Mouse (Mus musculus): ENCODE measurements around the gene Gm17651. TPM values are rescaled to one million over a fixed set of nuclear protein-coding genes. Genes with fewer than 3 reads are reported as not detected.

Gm17651 gene
- total RNA-seq (2021), result not detected
- long read RNA-seq, experiment 1, result 0 reads
- long read RNA-seq, experiment 2, result 0 reads

GRCm38 (mm10) chr3:97674644-97675110 lies at the start of gene Gm17651:
Gm17651 (minus strand) TSS chr3:97674694.
- intact Hi-C loops (cut with DNase I; ENCODE audit: low total_unique reads), result no loop called here

GRCm38 (mm10) chr3:97719116-97719515 lies 44.6 kb upstream of the Gm17651 start:
- no peak for DNase-seq
- intact Hi-C loops (cut with DNase I; ENCODE audit: low total_unique reads), result no loop called here

More at GRCm38 (mm10) chr3:97674644-97675110, at the start of gene Gm17651:
- DNase-seq, result no peak

DNA sequence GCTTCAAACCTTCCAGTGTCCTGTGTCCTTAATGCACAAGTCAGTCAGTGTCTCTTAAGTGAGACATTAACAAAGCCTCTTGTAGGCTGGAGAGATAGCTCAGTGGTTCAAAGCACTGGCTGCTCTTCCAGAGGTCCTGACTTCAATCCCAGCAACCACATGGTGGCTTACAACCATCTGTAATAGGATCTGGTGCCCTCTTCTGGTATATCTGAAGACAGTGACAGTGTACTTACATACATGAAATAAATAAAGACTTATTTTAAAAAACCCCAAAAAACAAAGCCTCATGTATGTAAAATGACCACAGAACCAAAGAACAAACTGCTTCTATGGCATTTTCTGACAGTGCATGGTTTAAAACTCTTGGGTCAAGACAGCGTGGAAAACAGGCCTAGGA lies 41.4 kb upstream of the Gm17651 start:
- intact Hi-C loops (cut with DNase I; ENCODE audit: low total_unique reads), result no loop called here
- no peak for DNase-seq

DNA sequence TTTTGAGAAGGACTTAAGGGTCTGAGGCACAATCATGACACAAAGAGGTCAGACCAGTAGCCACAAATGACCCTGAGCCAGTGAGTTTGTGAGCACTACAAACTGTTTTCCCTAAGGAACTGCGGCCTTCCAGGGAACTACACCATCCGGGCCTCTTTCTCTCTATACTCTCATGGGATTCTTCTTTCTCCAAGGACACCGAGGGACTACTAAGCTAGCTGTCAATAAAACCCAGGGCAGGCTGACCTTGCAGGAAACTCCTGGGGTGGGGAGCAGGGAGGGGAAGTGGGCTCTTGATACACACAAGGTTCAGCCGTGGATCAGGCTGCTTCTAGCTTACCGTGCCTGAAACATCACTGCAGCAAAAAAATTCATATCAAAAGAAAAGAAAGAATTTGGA lies 36.4 kb upstream of the Gm17651 start:
- intact Hi-C loops (cut with DNase I; ENCODE audit: low total_unique reads), result no loop called here
- DNase-seq, result no peak

GRCm38 (mm10) chr3:97710134-97710533 lies 35.6 kb upstream of the Gm17651 start:
- DNase-seq, result no peak
- intact Hi-C loops (cut with DNase I; ENCODE audit: low total_unique reads), result no loop called here

DNA sequence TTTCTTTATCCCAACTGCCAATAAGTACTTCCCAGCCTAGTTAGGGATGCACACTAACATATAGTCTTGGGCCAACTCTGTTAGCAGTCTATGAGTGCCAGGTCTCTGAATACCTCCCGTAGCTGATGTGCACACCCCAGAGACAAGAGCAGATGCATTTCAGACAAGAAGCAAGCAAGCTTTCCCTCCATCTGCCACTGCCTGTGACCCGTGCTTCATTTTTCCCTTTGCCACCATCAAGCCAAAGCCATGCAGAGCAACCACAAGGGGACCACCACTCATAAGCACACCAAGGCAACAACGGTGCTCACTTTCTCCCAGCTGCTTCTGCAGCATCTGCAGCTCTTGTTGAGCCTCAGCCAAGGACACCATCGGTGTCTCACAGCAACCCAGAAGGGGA lies 32.1 kb upstream of the Gm17651 start:
- no peak for DNase-seq
- intact Hi-C loops (cut with DNase I; ENCODE audit: low total_unique reads), result no loop called here

DNA sequence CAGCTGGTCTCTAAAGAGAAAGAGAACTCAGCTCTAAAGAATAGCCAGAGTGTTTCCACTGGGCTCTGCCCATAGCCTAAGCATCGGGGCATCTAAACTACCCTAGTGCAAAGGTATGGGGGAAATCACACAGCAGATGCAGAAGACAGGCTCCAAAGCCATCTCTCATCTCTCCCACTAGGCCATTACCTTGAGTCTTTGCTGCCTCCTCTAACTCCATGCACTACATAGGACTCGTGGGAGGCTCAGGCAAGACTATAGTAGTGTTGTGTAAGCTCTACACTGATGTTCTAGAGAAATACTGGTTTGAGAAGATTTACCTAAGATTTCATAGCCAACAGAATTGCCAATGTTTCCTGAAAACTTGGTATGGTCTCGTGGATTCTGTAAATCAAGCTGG lies 31.0 kb upstream of the Gm17651 start:
- intact Hi-C loops (cut with DNase I; ENCODE audit: low total_unique reads), result no loop called here
- DNase-seq, result no peak

DNA sequence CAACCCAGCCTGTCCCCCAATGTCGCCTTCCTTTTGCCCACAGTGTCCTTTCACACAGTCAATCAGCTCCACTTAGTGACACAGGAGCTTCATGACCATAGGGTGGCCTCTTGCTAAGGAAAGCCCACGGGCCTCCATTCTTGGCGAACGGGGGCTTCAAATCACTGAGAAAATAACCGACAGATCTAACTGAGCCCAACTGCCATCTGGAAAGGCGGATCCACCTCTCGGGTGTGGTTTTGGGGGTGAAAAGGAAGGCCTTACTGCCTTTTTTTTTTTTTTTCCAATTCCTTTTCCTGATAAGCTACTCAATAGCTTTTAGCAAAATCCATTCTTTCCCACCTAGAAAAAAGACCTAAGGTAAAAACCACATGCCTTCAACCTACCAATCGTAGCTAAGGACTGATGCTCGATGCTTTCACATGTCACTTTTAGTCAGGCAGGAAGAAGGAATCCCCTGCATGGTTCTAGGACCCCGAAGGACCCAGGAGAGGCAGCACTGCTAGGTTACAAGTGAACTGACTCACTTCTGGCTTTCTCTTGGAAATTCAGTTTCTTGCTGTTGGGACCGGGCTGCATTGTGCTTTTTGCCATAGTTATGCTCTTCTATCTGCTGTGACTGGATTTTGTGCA lies 28.1 kb upstream of the Gm17651 start:
- no peak for DNase-seq
- intact Hi-C loops (cut with DNase I; ENCODE audit: low total_unique reads), result no loop called here

- intact Hi-C loops (cut with DNase I; ENCODE audit: low total_unique reads), result no loop called here
- DNase-seq, result no peak
Observed at GRCm38 (mm10) chr3:97701198-97701597, 26.7 kb upstream of the Gm17651 start.

DNA sequence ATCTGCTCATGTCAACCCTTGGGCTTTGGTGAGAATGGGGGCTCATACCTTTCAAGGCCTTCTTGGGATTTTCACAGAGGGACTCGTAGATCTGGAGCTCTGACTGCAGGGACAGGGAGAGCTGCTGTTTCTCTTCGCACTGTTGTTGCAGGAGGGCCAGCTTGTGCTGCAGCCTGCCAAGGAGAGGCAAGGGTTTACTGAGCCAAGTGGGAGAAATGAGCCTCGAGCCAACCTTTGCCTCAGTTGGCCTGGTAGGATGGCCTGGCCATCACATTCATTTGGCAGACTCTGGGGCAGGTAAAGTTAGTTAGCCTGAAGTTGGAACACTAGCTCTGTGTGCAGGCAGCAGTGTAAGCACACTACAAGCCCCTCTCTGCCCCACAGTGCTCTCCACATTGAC lies 24.6 kb upstream of the Gm17651 start:
- DNase-seq, result no peak
- intact Hi-C loops (cut with DNase I; ENCODE audit: low total_unique reads), result no loop called here

DNA sequence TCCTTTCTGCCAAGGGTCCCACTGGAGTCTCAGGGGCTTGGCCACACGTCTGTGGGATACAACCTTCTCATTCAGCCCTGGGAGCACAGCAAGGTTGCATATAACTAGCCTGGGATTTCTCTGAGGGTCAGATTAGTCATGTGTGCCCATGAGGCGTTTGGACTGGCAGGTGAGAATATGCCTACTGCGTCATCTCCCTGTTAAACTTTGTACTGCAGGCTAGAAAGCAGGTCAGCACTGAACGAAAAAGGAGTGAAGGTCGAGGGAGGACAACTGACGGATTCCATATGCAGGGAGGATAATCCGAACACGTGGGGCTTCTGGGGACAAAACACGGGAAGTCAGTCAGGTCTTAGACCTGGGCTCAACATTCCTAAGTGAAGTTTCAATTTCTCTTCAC lies 22.8 kb upstream of the Gm17651 start:
- no peak for DNase-seq
- intact Hi-C loops (cut with DNase I; ENCODE audit: low total_unique reads), result no loop called here

GRCm38 (mm10) chr3:97696866-97697265 lies 22.4 kb upstream of the Gm17651 start:
- intact Hi-C loops (cut with DNase I; ENCODE audit: low total_unique reads), result no loop called here

DNA sequence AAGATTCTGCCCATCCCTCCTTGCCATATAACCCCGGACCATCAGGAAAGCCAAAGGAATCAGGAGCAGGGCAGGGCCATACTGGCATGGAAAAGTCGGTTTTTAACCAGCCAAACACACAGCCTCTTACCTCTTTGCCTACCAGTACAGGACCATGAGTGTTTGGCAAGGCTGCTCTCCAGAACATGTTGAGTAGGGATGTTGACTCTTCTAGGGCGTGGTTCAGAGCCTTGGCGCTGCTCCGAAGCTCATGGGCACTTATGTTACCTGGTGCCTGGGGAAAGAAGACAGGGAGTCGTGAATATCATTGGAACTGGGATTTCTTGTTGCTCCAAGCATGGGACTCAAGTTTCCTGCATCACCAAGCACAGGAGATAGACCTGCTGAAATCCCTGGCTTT lies 19.3 kb upstream of the Gm17651 start:
- intact Hi-C loops (cut with DNase I; ENCODE audit: low total_unique reads), result no loop called here

More at GRCm38 (mm10) chr3:97696866-97697265, 22.4 kb upstream of the Gm17651 start:
- no peak for DNase-seq

DNA sequence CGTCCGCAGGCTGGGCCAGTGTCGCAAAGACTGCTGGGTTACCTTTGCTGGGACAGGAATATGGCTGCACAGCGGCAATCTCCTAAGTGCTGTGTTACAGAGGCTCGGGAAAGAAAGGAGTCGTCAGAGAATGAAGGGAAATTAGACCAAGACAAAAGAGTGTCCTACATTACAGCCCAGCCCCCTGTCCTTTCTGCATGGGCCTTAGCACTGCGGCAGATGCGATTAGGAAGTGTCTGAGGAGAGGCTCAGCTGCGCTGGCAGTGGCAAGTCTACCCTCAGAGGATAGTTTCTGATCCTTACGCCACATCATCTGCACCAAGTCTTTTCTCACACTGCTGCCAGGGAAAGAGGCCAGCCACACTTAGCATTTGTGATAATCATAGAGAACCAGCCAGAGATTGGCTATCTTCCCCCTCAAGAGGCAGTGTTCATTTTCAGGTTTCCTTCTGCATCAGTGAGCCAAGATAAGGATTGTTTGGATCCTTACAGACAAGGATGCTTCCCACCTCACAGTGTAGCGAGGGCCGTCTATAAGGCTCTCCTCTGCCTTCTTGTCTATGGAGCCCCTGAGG lies 17.0 kb upstream of the Gm17651 start:
- DNase-seq, result no peak
- intact Hi-C loops (cut with DNase I; ENCODE audit: low total_unique reads), result no loop called here

More for the DNA sequence above, 19.3 kb upstream of the Gm17651 start:
- no peak for DNase-seq

GRCm38 (mm10) chr3:97690590-97690989 lies 16.1 kb upstream of the Gm17651 start:
- intact Hi-C loops (cut with DNase I; ENCODE audit: low total_unique reads), result no loop called here
- no peak for DNase-seq

- DNase-seq, result no peak
- intact Hi-C loops (cut with DNase I; ENCODE audit: low total_unique reads), result no loop called here
Observed at GRCm38 (mm10) chr3:97689289-97689688, 14.8 kb upstream of the Gm17651 start.

GRCm38 (mm10) chr3:97686372-97687117 lies 12.1 kb upstream of the Gm17651 start:
- intact Hi-C loops (cut with DNase I; ENCODE audit: low total_unique reads), result no loop called here
- no peak for DNase-seq

GRCm38 (mm10) chr3:97683560-97684195 lies 9.2 kb upstream of the Gm17651 start:
- intact Hi-C loops (cut with DNase I; ENCODE audit: low total_unique reads), result loop anchor here (5.0 kb wide), 1 partner anchor 194 kb away; no protein-coding TSS in a partner anchor
- no peak for DNase-seq

DNA sequence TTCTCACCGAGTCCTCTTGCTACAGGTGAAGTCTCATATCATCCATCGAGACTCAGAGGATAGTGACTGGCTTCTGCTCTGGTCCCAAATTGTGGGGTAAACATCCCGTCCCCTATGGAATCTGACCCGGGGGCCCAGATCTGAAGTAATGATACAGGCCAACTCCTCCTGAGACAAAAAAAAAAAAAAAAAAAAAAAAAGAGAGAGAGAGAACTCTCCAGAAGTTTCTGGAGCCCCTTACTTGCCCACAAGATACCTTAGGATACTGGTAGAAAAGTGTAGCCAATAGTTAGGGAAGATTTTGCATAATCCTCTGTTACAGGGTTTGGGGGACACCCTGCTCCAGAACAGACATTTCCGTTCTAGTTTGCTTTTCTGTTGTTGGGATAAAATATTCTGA lies 8.1 kb upstream of the Gm17651 start:
- intact Hi-C loops (cut with DNase I; ENCODE audit: low total_unique reads), result loop anchor here (5.0 kb wide), 1 partner anchor 195 kb away; no protein-coding TSS in a partner anchor
- no peak for DNase-seq

GRCm38 (mm10) chr3:97682159-97682502 lies 7.6 kb upstream of the Gm17651 start:
- intact Hi-C loops (cut with DNase I; ENCODE audit: low total_unique reads), result loop anchor here (5.0 kb wide), 1 partner anchor 195 kb away; no protein-coding TSS in a partner anchor
- DNase-seq, result no peak

All from gastrocnemius, postnatal 14 days (tissue).